Comparison of ENCODE assay signal across 9 mouse cellular contexts in genomic region chr16:10843486-10844318, GRCm38 (mm10). TPM values are rescaled to one million over a fixed set of nuclear protein-coding genes. Genes with fewer than 3 reads are reported as not detected.
A peak's percentile ranks its signal among the peaks of the same experiment; 100 is the strongest.
DNase-seq lines count a peak whose midpoint lies in the region; ATAC-seq lines count a peak whose summit lies in the region.
"Had no signal": no experiment of that assay in that cellular context is flagged by ENCODE, and none has a peak within 500 bp of the region (broad histone marks: within the 10 kb centered on the region; RNA-seq: fewer than 3 reads in every experiment).

No protein-coding gene starts in this region.

- intact Hi-C loops in heart, postnatal 10 days (cut with DNase I) = loop anchor here (10.0 kb wide), 2 partner anchors 179 to 569 kb away; no protein-coding TSS in a partner anchor

- peak; percentile 70 for DNase-seq in adrenal gland, postnatal 10 days
- DNase-seq in adrenal gland, adult 18-20 months (ENCODE audit: low spot score in 2 of 2) = no peak
- peak; percentile 51 for DNase-seq in embryo, embryonic 10.5 days (ENCODE audit: low spot score)
- peak; percentile 69 to 72 for DNase-seq in heart, postnatal 10 days
- peak; percentile 62 to 75 for DNase-seq in kidney, postnatal 4 days
- peak; percentile 68 for DNase-seq in splenic B cell, adult 2 months (ENCODE audit: low read depth, low spot score)
- DNase-seq in gastrocnemius, postnatal 4 days (ENCODE audit: low spot score in 2 of 2) = no peak

- no peaks in the 10 kb centered on the region for H3K36me3 ChIP-seq in splenic B cell, adult 2 months (ENCODE audit: control insufficient read depth, insufficient read depth, low read length, poor library complexity, severe bottlenecking)

- H3K27me3 ChIP-seq in splenic B cell, adult 2 months (ENCODE audit: control insufficient read depth, insufficient read depth, low read length, poor library complexity, severe bottlenecking) = no peaks in the 10 kb centered on the region

- peak; percentile 90 for ATAC-seq in megakaryocyte-erythroid progenitor cell, adult 5-6 weeks (replicated peaks; ENCODE audit: low FRiP score, low TSS enrichment, poor library complexity, severe bottlenecking)

RNA-seq across cellular contexts. Expression of gene Rmi2, which starts 8.8 kb away (rescaled TPM):
- 1 to 10 TPM; 1.6 to 1.8 TPM for total RNA-seq in adrenal gland, postnatal 10 days (2021)
- total RNA-seq in adrenal gland, adult 18-20 months (2021) = under 1 TPM; 0.51 to 0.56 TPM
- 1 to 10 TPM; 2.0 TPM for total RNA-seq in heart, postnatal 10 days (2021)
- 1.3 and 6.6 TPM in 2 replicates for total RNA-seq in megakaryocyte-erythroid progenitor cell, adult 5-6 weeks (2014; fragmentation: Nextera tagmentation)
- 4.7 and 5.5 TPM in 2 replicates for total RNA-seq in megakaryocyte-erythroid progenitor cell, adult 5-6 weeks (2017)
- total RNA-seq in gastrocnemius, postnatal 4 days (2021) = 1 to 10 TPM; 1.6 to 1.8 TPM

RNA-seq across cellular contexts. Expression of gene Gm11172, which starts 31.0 kb away (rescaled TPM):
- total RNA-seq in adrenal gland, postnatal 10 days (2021) = not detected
- total RNA-seq in adrenal gland, adult 18-20 months (2021) = not detected
- not detected for total RNA-seq in heart, postnatal 10 days (2021)
- total RNA-seq in megakaryocyte-erythroid progenitor cell, adult 5-6 weeks (2014; fragmentation: Nextera tagmentation) = not detected in 2 replicates
- not detected in 2 replicates for total RNA-seq in megakaryocyte-erythroid progenitor cell, adult 5-6 weeks (2017)
- not detected for total RNA-seq in gastrocnemius, postnatal 4 days (2021)
- total RNA-seq: left cerebral cortex, postnatal 14 days had no signal

RNA-seq across cellular contexts. Expression of gene Prm1, which starts 38.1 kb away (rescaled TPM):
- total RNA-seq in adrenal gland, postnatal 10 days (2021) = not detected
- not detected for total RNA-seq in adrenal gland, adult 18-20 months (2021)
- total RNA-seq in heart, postnatal 10 days (2021) = not detected
- not detected in 2 replicates for total RNA-seq in megakaryocyte-erythroid progenitor cell, adult 5-6 weeks (2014; fragmentation: Nextera tagmentation)
- total RNA-seq in megakaryocyte-erythroid progenitor cell, adult 5-6 weeks (2017) = not detected in 2 replicates
- not detected for total RNA-seq in gastrocnemius, postnatal 4 days (2021)
- total RNA-seq: left cerebral cortex, postnatal 14 days had no signal

RNA-seq across cellular contexts. Expression of gene Prm2, which starts 47.8 kb away (rescaled TPM):
- total RNA-seq in adrenal gland, postnatal 10 days (2021) = not detected
- total RNA-seq in adrenal gland, adult 18-20 months (2021) = not detected
- total RNA-seq in heart, postnatal 10 days (2021) = not detected
- not detected in 2 replicates for total RNA-seq in megakaryocyte-erythroid progenitor cell, adult 5-6 weeks (2014; fragmentation: Nextera tagmentation)
- total RNA-seq in megakaryocyte-erythroid progenitor cell, adult 5-6 weeks (2017) = not detected in 2 replicates
- not detected for total RNA-seq in gastrocnemius, postnatal 4 days (2021)
- total RNA-seq: left cerebral cortex, postnatal 14 days had no signal

RNA-seq across cellular contexts. Expression of gene Prm3, which starts 53.0 kb away (rescaled TPM):
- not detected for total RNA-seq in adrenal gland, postnatal 10 days (2021)
- total RNA-seq in adrenal gland, adult 18-20 months (2021) = not detected
- not detected for total RNA-seq in heart, postnatal 10 days (2021)
- total RNA-seq in megakaryocyte-erythroid progenitor cell, adult 5-6 weeks (2014; fragmentation: Nextera tagmentation) = not detected in 2 replicates
- not detected in 2 replicates for total RNA-seq in megakaryocyte-erythroid progenitor cell, adult 5-6 weeks (2017)
- not detected for total RNA-seq in gastrocnemius, postnatal 4 days (2021)
- total RNA-seq: left cerebral cortex, postnatal 14 days had no signal

Comparison
In these comparisons a context has a peak if more than half of its experiments do, and no peak if none do; other contexts are left out.
1. DNase-seq: peak in adrenal gland, postnatal 10 days (single experiment), embryo, embryonic 10.5 days (single experiment), heart, postnatal 10 days (2 of 2), kidney, postnatal 4 days (2 of 2) and splenic B cell, adult 2 months (single experiment); none in adrenal gland, adult 18-20 months (0 of 2) and gastrocnemius, postnatal 4 days (0 of 2).